Mouse (Mus musculus) erythroblast, embryonic 14.5 days (primary cell): ENCODE measurements around the gene Bcl2l14.

Experiments used
- GATA1 ChIP-seq: IDR thresholded peaks from 2 replicates; pipeline ENCODE4 v1.6.1; 2012; ENCODE audit warnings: low read length, inconsistent platforms, mixed read lengths
- TAL1 ChIP-seq: IDR thresholded peaks from 3 replicates; pipeline ENCODE4 v1.6.1; 2012; ENCODE audit warnings: low read length, inconsistent platforms, mixed read lengths

DNA sequence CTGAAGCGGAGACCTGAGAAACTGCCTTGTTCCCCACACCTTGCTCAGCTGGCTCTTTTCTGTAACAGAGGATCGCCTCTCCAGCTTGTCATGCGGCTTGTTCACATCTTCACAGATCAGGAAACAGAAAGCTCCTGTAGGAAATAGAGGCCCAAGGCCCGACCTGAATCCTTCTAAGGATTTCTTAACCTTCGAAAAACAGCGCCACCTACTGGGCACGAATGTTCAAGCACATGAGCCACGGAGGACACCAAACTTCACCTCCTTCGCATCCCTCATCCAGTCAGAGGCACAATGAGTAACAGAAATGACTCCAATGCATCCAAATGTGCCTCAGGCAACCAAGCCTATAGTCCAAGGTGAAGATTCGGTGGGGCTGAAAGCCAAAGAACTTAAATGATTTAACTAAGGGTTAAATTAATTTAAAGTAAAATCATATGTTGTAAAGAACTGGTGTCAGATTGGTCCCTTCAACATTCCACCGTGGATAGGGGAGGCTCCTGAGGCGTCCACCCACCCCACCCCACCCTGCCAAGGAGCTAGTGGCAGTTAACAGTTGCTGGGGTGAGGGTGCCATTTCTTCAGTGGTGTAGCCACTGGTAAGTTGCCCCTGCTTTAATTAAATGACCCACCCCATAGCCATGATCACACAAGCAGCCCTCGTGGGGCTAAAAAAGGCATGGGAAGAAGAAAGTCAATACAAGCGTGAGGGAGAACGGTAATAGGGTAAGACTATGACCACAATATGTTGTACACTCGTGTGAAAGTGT lies 7.0 kb downstream of the Bcl2l14 start:
- TF ChIP-seq GATA1 (no peak), TAL1 (no peak)
